Mouse (Mus musculus) liver, postnatal 0 days (tissue): Measurements from ENCODE around the gene Lin37.

Experiments
- CTCF ChIP-seq: sonication (generic); IDR thresholded peaks from 2 replicates; pipeline ENCODE4 v1.5.1; 2016; ENCODE audit warnings: antibody characterized with exemption, low read depth
- EP300 ChIP-seq: IDR thresholded peaks from 2 replicates; pipeline ENCODE4 v1.6.1; 2016; ENCODE audit warnings: antibody characterized with exemption, low read depth, mild to moderate bottlenecking

- no peak for TF ChIP-seq CTCF
- TF ChIP-seq EP300: no peak
Observed at GRCm38 (mm10) chr7:30563117-30563905, 3.7 kb upstream of the Lin37 start, which contains the start of the genes U2af1l4, Gm49396 and Psenen.
